Mouse (Mus musculus) G1E (cell line): ENCODE measurements at regions not wholly inside any gene's neighbourhood (a gene's known extent, or its start where the extent isn't known, plus 50 kb on each side); places are given as distances from the start of the nearest gene placed in this dataset.

ENCODE experiments used
- ATAC-seq: 2 replicates; pipeline ENCODE4 v1.8.0; 2016; ENCODE audit warnings: mild to moderate bottlenecking; ENCODE audit not compliant: insufficient number of reproducible peaks, poor library complexity, low FRiP score, severe bottlenecking; ENCODE audit errors: extremely low read depth
- DNase-seq: peaks from one replicate; pipeline ENCODE4 v3.0.0; 2012; ENCODE audit warnings: low spot score
- H3K27me3 ChIP-seq: 2 replicates; pipeline ENCODE4 v1.6.1; 2012; ENCODE audit warnings: mild to moderate bottlenecking, low read length, inconsistent platforms; ENCODE audit not compliant: insufficient read depth
- H3K36me3 ChIP-seq: replicated peaks from 2 replicates; pipeline ENCODE3; 2012; ENCODE audit warnings: mild to moderate bottlenecking, inconsistent platforms
- H3K4me1 ChIP-seq: 2 replicates; pipeline ENCODE4 v1.6.1; 2012; ENCODE audit warnings: low read depth, low read length, inconsistent platforms, mixed read lengths; ENCODE audit not compliant: insufficient read depth
- H3K4me3 ChIP-seq: 2 replicates; pipeline ENCODE4 v1.5.1; 2012; ENCODE audit warnings: low read depth, mild to moderate bottlenecking, inconsistent platforms, low read length, moderate library complexity, mixed read lengths
- H3K9me3 ChIP-seq: replicated peaks from 2 replicates; pipeline ENCODE4 v1.6.1; 2012; ENCODE audit warnings: inconsistent platforms
- CTCF ChIP-seq: IDR thresholded peaks from 2 replicates; pipeline ENCODE4 v1.5.1; 2012; ENCODE audit warnings: low read depth, low read length, inconsistent platforms, mixed read lengths
- GATA1 ChIP-seq: IDR thresholded peaks from 2 replicates; pipeline ENCODE4 v1.6.1; 2012; ENCODE audit warnings: borderline replicate concordance, low read length, inconsistent platforms, mixed read lengths
- GATA2 ChIP-seq: IDR thresholded peaks from 2 replicates; pipeline ENCODE4 v1.6.1; 2012; ENCODE audit warnings: low read depth, low read length, inconsistent platforms, borderline replicate concordance
- POLR2AphosphoS5 ChIP-seq: IDR thresholded peaks from 2 replicates; pipeline ENCODE4 v1.6.1; 2012; ENCODE audit warnings: low read depth, low read length, inconsistent platforms; ENCODE audit not compliant: insufficient replicate concordance
- TAL1 ChIP-seq: conservative IDR thresholded peaks from 2 replicates; pipeline ENCODE4 v1.6.1; 2012; ENCODE audit warnings: low read depth, low read length, inconsistent platforms, mixed read lengths

- H3K4me3 ChIP-seq: no peak overlapping the region
- no peak for ATAC-seq
- DNase-seq: no peak
- no peaks in the 10 kb centered on the region for H3K27me3 ChIP-seq
- H3K36me3 ChIP-seq: no peaks in the 10 kb centered on the region
- H3K9me3 ChIP-seq: peaks cover 2% of the 10 kb centered on the region; the same call in 1 of the 2 replicates
- TF ChIP-seq GATA2 (no peak), CTCF (no peak), POLR2AphosphoS5 (no peak), TAL1 (no peak), GATA1 (no peak)
- no peaks in the 10 kb centered on the region for H3K4me1 ChIP-seq
These were observed 274.6 kb upstream of the Btbd3 start for GRCm38 (mm10) chr2:137981766-137982165.

- Histone ChIP-seq H3K27me3 (no peaks in the 10 kb centered on the region), H3K9me3 (0 out of 2 replicates have a peak, but pooled peaks cover 2% of the 10 kb centered on the region), H3K4me1 (no peaks in the 10 kb centered on the region), H3K4me3 (no peak overlapping the region), H3K36me3 (no peaks in the 10 kb centered on the region)
- no peak for DNase-seq
- TF ChIP-seq CTCF (no peak), POLR2AphosphoS5 (no peak), TAL1 (no peak), GATA2 (no peak), GATA1 (no peak)
- no peak for ATAC-seq
These were observed 278.6 kb upstream of the Btbd3 start for GRCm38 (mm10) chr2:137977767-137978166.

GRCm38 (mm10) chr2:137974651-137975050 is 281.7 kb upstream of the Btbd3 start:
- Histone ChIP-seq H3K9me3 (0 out of 2 replicates have a peak, but pooled peaks cover 2% of the 10 kb centered on the region), H3K36me3 (no peaks in the 10 kb centered on the region), H3K4me3 (no peak overlapping the region), H3K4me1 (no peaks in the 10 kb centered on the region), H3K27me3 (no peaks in the 10 kb centered on the region)
- ATAC-seq (no peak), DNase-seq (no peak)
- TF ChIP-seq POLR2AphosphoS5: no peak
- TF ChIP-seq GATA1: no peak
- no peak for TF ChIP-seq TAL1

DNA sequence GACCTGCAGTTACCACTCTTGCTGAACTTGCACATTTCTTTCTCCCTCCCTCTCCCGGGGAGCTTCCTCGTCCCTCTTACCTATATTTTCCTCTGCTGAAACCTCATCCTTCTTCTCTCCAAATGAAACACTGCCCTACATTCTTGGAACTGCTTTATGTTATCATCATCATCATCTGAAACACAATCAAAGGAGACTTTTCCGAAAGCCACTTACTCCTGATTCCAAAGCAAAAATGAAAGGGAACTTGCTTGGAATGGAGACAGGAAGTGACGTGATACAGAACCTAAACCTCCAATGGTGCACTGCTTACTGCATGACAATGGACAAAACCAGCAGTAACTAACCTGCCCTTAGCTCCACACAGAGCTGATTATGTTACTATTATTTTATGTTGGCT is 287.2 kb upstream of the Btbd3 start:
- Histone ChIP-seq H3K4me1 (no peaks in the 10 kb centered on the region), H3K27me3 (no peaks in the 10 kb centered on the region), H3K4me3 (no peak overlapping the region), H3K36me3 (no peaks in the 10 kb centered on the region), H3K9me3 (no peaks in the 10 kb centered on the region; the same call in 1 of the 2 replicates)
- TF ChIP-seq CTCF (no peak), GATA1 (no peak)
- no peak for ATAC-seq
- no peak for DNase-seq

GRCm38 (mm10) chr2:137966460-137967076 is 289.8 kb upstream of the Btbd3 start:
- no peaks in the 10 kb centered on the region for H3K36me3 ChIP-seq
- no peaks in the 10 kb centered on the region for H3K4me1 ChIP-seq
- no peaks in the 10 kb centered on the region; the same call in 1 of the 2 replicates for H3K9me3 ChIP-seq
- TF ChIP-seq GATA1 (no peak), CTCF (no peak), TAL1 (no peak), POLR2AphosphoS5 (no peak), GATA2 (no peak)
- H3K27me3 ChIP-seq: no peaks in the 10 kb centered on the region
- DNase-seq (no peak), ATAC-seq (no peak)
- no peak overlapping the region for H3K4me3 ChIP-seq

DNA sequence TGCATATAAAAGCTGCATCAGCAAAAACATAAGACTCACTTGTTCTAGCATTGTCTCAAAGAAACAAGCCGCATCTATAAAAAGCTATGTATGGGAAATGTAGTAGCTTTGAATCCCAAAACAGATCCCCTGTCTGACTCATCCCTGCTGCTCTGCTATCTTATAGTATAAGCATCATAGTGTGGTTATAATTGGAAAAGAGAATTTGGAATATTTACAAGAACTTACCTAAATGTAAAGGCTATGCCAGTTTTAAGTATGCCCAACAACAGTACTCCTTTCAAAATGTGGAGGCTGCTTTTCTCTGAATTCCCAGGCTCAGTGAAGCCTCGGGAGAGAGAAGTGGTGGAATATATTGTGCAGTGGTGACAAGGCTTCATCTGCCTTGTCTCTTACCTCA is 301.5 kb upstream of the Btbd3 start:
- Histone ChIP-seq H3K9me3 (no peaks in the 10 kb centered on the region), H3K4me3 (no peak overlapping the region), H3K36me3 (no peaks in the 10 kb centered on the region), H3K4me1 (no peaks in the 10 kb centered on the region), H3K27me3 (no peaks in the 10 kb centered on the region)
- no peak for ATAC-seq
- TF ChIP-seq GATA2 (no peak), CTCF (no peak), TAL1 (no peak), GATA1 (no peak), POLR2AphosphoS5 (no peak)
- no peak for DNase-seq

DNA sequence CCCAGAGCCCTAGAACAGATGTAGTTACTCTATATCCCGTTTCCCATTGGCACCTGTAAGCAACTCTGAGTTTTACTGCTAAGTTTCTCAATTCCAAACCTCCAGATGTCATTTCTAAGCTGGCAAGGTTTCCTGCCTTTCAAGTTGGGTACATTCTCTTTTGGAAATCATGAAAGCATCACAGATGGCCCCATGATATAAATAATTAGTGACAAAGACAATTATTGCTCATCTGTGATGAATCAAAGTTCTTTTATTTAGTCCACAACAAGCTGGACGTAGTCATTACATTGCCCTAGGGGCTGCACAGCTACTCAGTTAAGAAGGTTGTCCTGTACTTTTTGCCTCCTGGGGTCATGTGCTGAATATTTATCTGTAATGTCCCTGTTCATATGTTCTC is 303.2 kb upstream of the Btbd3 start:
- DNase-seq (no peak), ATAC-seq (no peak)
- Histone ChIP-seq H3K36me3 (no peaks in the 10 kb centered on the region), H3K27me3 (no peaks in the 10 kb centered on the region), H3K4me1 (no peaks in the 10 kb centered on the region), H3K9me3 (no peaks in the 10 kb centered on the region; the same call in 1 of the 2 replicates), H3K4me3 (no peak overlapping the region)
- TF ChIP-seq CTCF (no peak), GATA1 (no peak), GATA2 (no peak), POLR2AphosphoS5 (no peak), TAL1 (no peak)
